Mouse (Mus musculus) cerebellum, adult 9-10 months (tissue): Measurements from ENCODE around the gene Spata1.
A peak's percentile ranks its signal among the peaks of the same experiment; 100 is the strongest.
"Not testable (repeated sequence)": the region's sequence is repeated elsewhere in the genome, so short reads cannot be mapped to it uniquely, and the experiment has no call there.

Experiments used
- DNase-seq: peaks from one replicate; pipeline ENCODE4 v3.0.0; 2022

Spata1 gene

GRCm38 (mm10) chr3:146450371-146450841 lies 49.1 kb downstream of the Spata1 start:
- DNase-seq = peak; percentile 88

GRCm38 (mm10) chr3:146449745-146450250 lies 49.8 kb downstream of the Spata1 start, which contains the start of gene Ctbs:
Gene Ctbs (plus strand): TSS chr3:146449795.
- DNase-seq = no peak

- no peak for DNase-seq
Observed at GRCm38 (mm10) chr3:146448969-146449368, 50.6 kb downstream of the Spata1 start.

- no peak for DNase-seq
Observed at GRCm38 (mm10) chr3:146448372-146448771, 51.2 kb downstream of the Spata1 start.

GRCm38 (mm10) chr3:146447598-146447997 lies 52.0 kb downstream of the Spata1 start:
- no peak for DNase-seq

- DNase-seq = no peak
Observed at GRCm38 (mm10) chr3:146447156-146447555, 52.4 kb downstream of the Spata1 start.

- DNase-seq = no peak
Observed at GRCm38 (mm10) chr3:146444880-146445279, 54.7 kb downstream of the Spata1 start.

GRCm38 (mm10) chr3:146443380-146443779 lies 56.2 kb downstream of the Spata1 start:
- no peak for DNase-seq

GRCm38 (mm10) chr3:146442936-146443335 lies 56.6 kb downstream of the Spata1 start:
- no peak for DNase-seq

GRCm38 (mm10) chr3:146442484-146442883 lies 57.1 kb downstream of the Spata1 start:
- no peak for DNase-seq

GRCm38 (mm10) chr3:146440422-146440821 lies 59.1 kb downstream of the Spata1 start:
- no peak for DNase-seq

GRCm38 (mm10) chr3:146440011-146440410 lies 59.5 kb downstream of the Spata1 start:
- DNase-seq = no peak

GRCm38 (mm10) chr3:146436114-146436513 lies 63.4 kb downstream of the Spata1 start:
- DNase-seq = no peak

GRCm38 (mm10) chr3:146435533-146435932 lies 64.0 kb downstream of the Spata1 start:
- no peak for DNase-seq

- no peak for DNase-seq
Observed at GRCm38 (mm10) chr3:146434686-146435085, 64.9 kb downstream of the Spata1 start.

GRCm38 (mm10) chr3:146433681-146434350 lies 65.7 kb downstream of the Spata1 start:
- DNase-seq = no peak

GRCm38 (mm10) chr3:146433063-146433462 lies 66.5 kb downstream of the Spata1 start:
- DNase-seq = not testable (repeated sequence)

- DNase-seq = no peak
Observed at GRCm38 (mm10) chr3:146426489-146426888, 73.1 kb downstream of the Spata1 start.

GRCm38 (mm10) chr3:146425902-146426301 lies 73.7 kb downstream of the Spata1 start:
- DNase-seq = no peak

GRCm38 (mm10) chr3:146424306-146424900 lies 75.2 kb downstream of the Spata1 start:
- DNase-seq = no peak

- no peak for DNase-seq
Observed at GRCm38 (mm10) chr3:146423710-146424109, 75.8 kb downstream of the Spata1 start.

GRCm38 (mm10) chr3:146421787-146422186 lies 77.8 kb downstream of the Spata1 start:
- DNase-seq = no peak

GRCm38 (mm10) chr3:146419992-146420537 lies 79.5 kb downstream of the Spata1 start:
- DNase-seq = no peak

GRCm38 (mm10) chr3:146419534-146419933 lies 80.0 kb downstream of the Spata1 start:
- DNase-seq = no peak
